Mouse (Mus musculus) cerebellum, adult (tissue): Measurements from ENCODE around the gene Uck2.
A peak's percentile ranks its signal among the peaks of the same experiment; 100 is the strongest.

Source experiments
- ATAC-seq: cut with Nextera tagmentation; 2 replicates; pipeline ENCODE4 v1.9.2; 2017; ENCODE audit warnings: mild to moderate bottlenecking, moderate library complexity, mixed read lengths; ENCODE audit not compliant: insufficient number of reproducible peaks, low FRiP score, low TSS enrichment

Gene Uck2

GRCm38 (mm10) chr1:167220303-167221174, 64.6 kb downstream of the Uck2 start:
- ATAC-seq, result peak; percentile 82

GRCm38 (mm10) chr1:167215460-167215859, 69.7 kb downstream of the Uck2 start:
- ATAC-seq, result no peak

DNA sequence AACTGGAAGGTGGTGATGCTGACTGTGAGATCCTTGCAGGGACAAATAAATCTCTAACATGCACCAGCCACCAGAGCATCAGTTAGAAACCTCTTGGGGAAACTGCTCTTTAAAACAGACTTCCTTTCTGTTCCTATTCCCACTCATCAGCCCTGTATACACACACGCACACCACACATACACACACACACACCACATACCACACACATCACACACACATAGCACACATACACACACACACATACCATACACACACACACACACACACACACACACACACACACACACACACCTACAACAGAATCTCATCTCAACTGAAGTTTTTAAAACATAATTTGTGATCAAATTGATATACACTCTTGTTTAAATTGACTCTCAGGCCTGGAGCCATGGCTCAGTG, 72.4 kb downstream of the Uck2 start:
- ATAC-seq, result no peak

- peak; percentile 73 for ATAC-seq
These were observed 73.0 kb downstream of the Uck2 start for GRCm38 (mm10) chr1:167211979-167212614.

DNA sequence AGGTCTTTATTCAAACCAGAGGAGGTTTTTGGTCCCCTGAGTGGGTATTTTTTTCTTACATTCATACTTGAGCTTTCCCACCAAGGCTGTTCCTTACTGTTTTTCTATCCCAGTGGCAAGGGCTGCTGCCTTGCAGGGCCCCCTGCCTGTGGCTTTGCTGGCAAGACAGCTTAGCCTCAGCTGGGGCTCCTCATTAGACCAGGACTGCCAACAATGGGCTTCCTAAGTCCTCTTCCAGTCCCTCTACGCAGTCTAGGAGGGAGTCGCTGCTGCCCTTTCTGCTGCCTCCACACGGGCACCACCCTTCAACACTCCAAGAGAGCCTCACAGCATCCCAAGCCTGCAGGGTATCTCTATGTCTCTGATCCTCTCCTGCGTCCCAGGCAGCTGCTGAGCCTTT, 76.3 kb downstream of the Uck2 start:
- no peak for ATAC-seq

DNA sequence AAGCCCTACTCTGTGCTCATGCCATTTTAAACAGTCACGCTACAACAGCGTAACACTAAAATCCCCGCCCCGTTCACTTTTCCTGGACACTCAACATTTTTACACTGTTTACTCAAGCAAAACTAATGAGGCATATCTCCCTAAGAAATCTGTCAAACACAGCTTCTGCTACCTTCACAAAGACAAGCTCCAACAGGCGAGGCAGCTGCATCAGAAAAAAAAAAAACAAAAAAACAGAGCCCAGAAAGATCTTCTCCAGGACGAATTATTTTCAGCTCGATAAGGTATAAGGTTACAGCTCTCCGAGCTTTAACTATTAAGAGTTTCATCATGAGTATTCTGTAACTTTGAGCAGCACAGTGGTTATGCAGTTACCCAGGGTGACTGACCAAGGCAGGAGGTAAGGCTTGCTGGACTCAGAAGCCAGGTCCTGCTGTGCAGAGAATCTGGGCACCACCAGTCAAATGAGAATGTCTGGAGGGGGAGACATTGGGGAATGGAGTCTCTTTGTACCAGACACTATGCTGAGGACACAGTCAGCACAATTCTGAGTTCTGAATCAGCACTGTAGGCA, 79.9 kb downstream of the Uck2 start:
- no peak for ATAC-seq

DNA sequence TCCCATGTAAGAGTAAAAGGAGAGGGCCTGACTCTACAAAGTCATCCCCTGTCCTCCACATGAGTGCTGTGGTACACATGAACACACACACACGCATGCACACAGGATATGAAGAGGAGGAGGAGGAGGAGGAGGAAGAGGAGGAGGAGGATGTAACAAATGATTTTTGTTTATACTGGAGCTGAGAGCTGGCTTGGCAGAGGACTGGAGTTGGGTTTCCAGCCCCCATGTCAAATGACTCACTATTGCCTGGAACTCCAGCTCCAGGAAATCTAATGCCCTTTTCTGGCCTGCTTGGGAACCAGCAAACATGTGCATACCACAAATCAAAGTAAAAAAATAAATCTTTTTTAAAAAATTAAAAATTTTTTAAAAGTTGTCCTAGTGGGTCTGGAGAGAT, 80.7 kb downstream of the Uck2 start:
- no peak for ATAC-seq

- ATAC-seq, result peak; percentile 95
These were observed 90.4 kb downstream of the Uck2 start for GRCm38 (mm10) chr1:167194766-167195165.

GRCm38 (mm10) chr1:167187791-167188190, 97.3 kb downstream of the Uck2 start:
- no peak for ATAC-seq

- no peak for ATAC-seq
These were observed 103.1 kb downstream of the Uck2 start for GRCm38 (mm10) chr1:167181919-167182616.
